Mouse (Mus musculus) liver, embryonic 16.5 days (tissue): ENCODE data around the gene Cln6. TPM values are rescaled to one million over a fixed set of nuclear protein-coding genes. Genes with fewer than 3 reads are reported as not detected.

Experiments used
- ATAC-seq: fragments of 200-750 bp; cut with Nextera tagmentation; 2 replicates; pipeline ENCODE4 v1.8.0; 2017; ENCODE audit warnings: low read depth, mild to moderate bottlenecking, moderate number of reproducible peaks, moderate library complexity
- H3K27ac ChIP-seq: fragments of 300-500 bp; sonication (generic); 2 replicates; pipeline ENCODE4 v1.5.1; 2014; ENCODE audit warnings: mild to moderate bottlenecking, low read length
- H3K27me3 ChIP-seq: fragments of 300-500 bp; sonication (generic); 2 replicates; pipeline ENCODE4 v1.6.1; 2014; ENCODE audit warnings: low read depth, low read length, mixed read lengths; ENCODE audit not compliant: control insufficient read depth, insufficient read depth
- H3K36me3 ChIP-seq: fragments of 300-500 bp; sonication (generic); 2 replicates; pipeline ENCODE4 v1.6.1; 2014; ENCODE audit warnings: mild to moderate bottlenecking; ENCODE audit not compliant: control insufficient read depth, insufficient read depth
- H3K4me1 ChIP-seq: fragments of 300-500 bp; sonication (generic); 2 replicates; pipeline ENCODE4 v1.6.1; 2014; ENCODE audit warnings: low read depth, low read length, mixed read lengths; ENCODE audit not compliant: control insufficient read depth
- H3K4me2 ChIP-seq: fragments of 300-500 bp; sonication (generic); 2 replicates; pipeline ENCODE4 v1.6.1; 2014; ENCODE audit warnings: low read depth, low read length, mixed read lengths
- H3K4me3 ChIP-seq: fragments of 300-500 bp; sonication (generic); 2 replicates; pipeline ENCODE4 v1.5.1; 2014; ENCODE audit warnings: low read depth, mild to moderate bottlenecking, low read length
- H3K9ac ChIP-seq: fragments of 300-500 bp; sonication (generic); 2 replicates; pipeline ENCODE4 v1.6.1; 2014; ENCODE audit warnings: low read depth, low read length
- H3K9me3 ChIP-seq: fragments of 300-500 bp; sonication (generic); replicated peaks from 2 replicates; pipeline ENCODE4 v1.6.1; 2016; ENCODE audit warnings: low read length; ENCODE audit not compliant: control insufficient read depth
- WGBS: fragments of 180-500 bp; shearing (Covaris S2); extraction: QIAGEN DNeasy Blood & Tissue Kit; methylation state at CpG from one replicate; pipeline ENCODE4 v1.1.7; 2014; ENCODE audit not compliant: insufficient replicate concordance; 5-methylcytosine and 5-hydroxymethylcytosine counted together
- polyA plus RNA-seq: library from polyadenylated mRNA; unstranded; fragments of >200 nt; fragmentation: Nextera tagmentation; extraction: Ambion mirVana; gene quantifications from 2 replicates; pipeline ENCODE4 v1.2.1, GENCODE M21; 2015

Cln6 gene
- polyA plus RNA-seq, 1 experiment from 2014 or later: 13.2 TPM

DNA sequence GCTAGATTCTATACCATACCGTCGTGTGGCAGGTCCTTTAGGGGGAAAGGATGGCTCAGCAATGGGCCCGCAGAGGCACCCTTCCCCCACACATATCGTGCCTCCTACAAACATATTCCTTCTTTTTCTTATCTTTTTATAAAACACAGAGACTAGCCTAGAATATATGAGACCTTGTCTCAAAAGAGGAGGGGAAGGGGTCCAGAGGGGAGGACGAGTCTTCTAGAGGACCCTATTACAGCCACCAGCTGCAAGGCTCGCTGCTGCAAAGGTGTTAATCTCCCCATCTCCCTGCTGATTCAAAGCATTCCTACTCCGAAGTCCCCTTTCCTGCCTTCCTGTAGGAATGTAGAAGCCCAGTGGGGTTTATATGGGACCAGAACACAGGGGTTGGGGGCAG, 12.1 kb upstream of the Cln6 start:
- no peak overlapping the region for H3K9ac ChIP-seq
- H3K27ac ChIP-seq: no peak overlapping the region
- H3K4me3 ChIP-seq: no peak overlapping the region
- WGBS: 37% methylated on average over 7 of the region's 7 CpGs
- no peak overlapping the region for H3K4me2 ChIP-seq
- no peaks in the 10 kb centered on the region for H3K27me3 ChIP-seq
- no peak for ATAC-seq
- H3K9me3 ChIP-seq: no peaks in the 10 kb centered on the region
- no peaks in the 10 kb centered on the region for H3K36me3 ChIP-seq
- peaks cover 21% of the 10 kb centered on the region for H3K4me1 ChIP-seq

- H3K9me3 ChIP-seq: no peaks in the 10 kb centered on the region
- peak; percentile 34 for ATAC-seq
- peak overlapping the region; percentile 72 for H3K4me2 ChIP-seq
- no peaks in the 10 kb centered on the region for H3K36me3 ChIP-seq
- no peaks in the 10 kb centered on the region for H3K27me3 ChIP-seq
- peak overlapping the region; percentile 15 for H3K9ac ChIP-seq
- peak overlapping the region; percentile 59 for H3K27ac ChIP-seq
- WGBS: 10% methylated on average over 24 of the region's 24 CpGs
- peaks cover 21% of the 10 kb centered on the region for H3K4me1 ChIP-seq
- H3K4me3 ChIP-seq: peak overlapping the region; percentile 57
Observed at GRCm38 (mm10) chr9:62827939-62828652, 10.5 kb upstream of the Cln6 start.

- under 1% methylated on average over 23 of the region's 23 CpGs for WGBS
- Histone ChIP-seq H3K4me2 (peak overlapping the region; percentile 72), H3K9ac (no peak overlapping the region), H3K4me1 (peaks cover 21% of the 10 kb centered on the region), H3K9me3 (no peaks in the 10 kb centered on the region), H3K27ac (peak overlapping the region; percentile 59), H3K36me3 (no peaks in the 10 kb centered on the region), H3K4me3 (peak overlapping the region; percentile 57), H3K27me3 (no peaks in the 10 kb centered on the region)
- peak; percentile 88 for ATAC-seq
Observed at GRCm38 (mm10) chr9:62828662-62829086, 9.9 kb upstream of the Cln6 start.

DNA sequence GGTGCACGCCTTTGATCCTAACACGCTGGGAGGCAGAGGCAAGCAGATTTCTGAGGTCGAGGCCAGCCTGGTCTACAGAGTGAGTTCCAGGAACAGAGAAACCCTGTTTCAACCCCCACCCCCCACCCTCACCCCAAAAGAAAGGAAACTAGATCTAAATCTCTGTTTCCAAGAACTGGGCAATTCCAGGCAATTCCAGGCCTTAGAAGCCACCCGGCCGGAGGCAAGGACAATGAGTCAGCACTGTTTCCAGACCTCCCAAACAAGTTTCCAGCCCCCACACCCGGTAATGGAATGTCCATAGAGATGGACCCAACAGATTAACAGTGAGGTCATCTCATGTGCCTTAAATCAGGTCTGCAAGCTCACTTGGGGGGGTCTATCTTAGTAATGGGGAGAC, 8.7 kb upstream of the Cln6 start:
- Histone ChIP-seq H3K9me3 (no peaks in the 10 kb centered on the region), H3K9ac (no peak overlapping the region), H3K27me3 (no peaks in the 10 kb centered on the region), H3K36me3 (no peaks in the 10 kb centered on the region), H3K4me3 (no peak overlapping the region), H3K4me2 (no peak overlapping the region), H3K27ac (no peak overlapping the region), H3K4me1 (peaks cover 21% of the 10 kb centered on the region)
- 59% methylated on average over 6 of the region's 6 CpGs for WGBS
- ATAC-seq: no peak

DNA sequence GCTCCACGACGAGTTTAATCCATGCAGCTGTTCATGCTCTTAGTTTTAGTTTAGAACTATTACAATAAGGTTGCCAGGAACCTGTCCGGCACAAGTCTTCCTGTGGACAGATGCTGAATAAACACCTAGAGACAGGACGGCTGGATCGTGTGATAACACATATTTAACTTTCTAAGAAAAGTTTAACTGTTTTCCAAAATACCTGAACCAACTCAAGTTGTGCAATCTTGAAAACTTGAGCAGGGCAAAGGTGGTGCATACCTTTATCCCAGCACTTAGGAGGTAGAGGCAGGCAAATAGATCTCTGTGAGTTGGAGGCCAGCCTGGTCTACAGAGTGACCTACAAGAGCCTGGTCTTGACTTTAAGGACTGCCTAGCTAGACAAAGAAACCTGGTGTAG, 3.7 kb upstream of the Cln6 start:
- no peaks in the 10 kb centered on the region for H3K27me3 ChIP-seq
- ATAC-seq: no peak
- H3K36me3 ChIP-seq: no peaks in the 10 kb centered on the region
- no peak overlapping the region for H3K4me3 ChIP-seq
- H3K9ac ChIP-seq: no peak overlapping the region
- H3K4me2 ChIP-seq: no peak overlapping the region
- no peaks in the 10 kb centered on the region for H3K9me3 ChIP-seq
- H3K27ac ChIP-seq: no peak overlapping the region
- 56% methylated on average over 5 of the region's 5 CpGs for whole genome bisulfite sequencing
- H3K4me1 ChIP-seq: peaks cover 20% of the 10 kb centered on the region

DNA sequence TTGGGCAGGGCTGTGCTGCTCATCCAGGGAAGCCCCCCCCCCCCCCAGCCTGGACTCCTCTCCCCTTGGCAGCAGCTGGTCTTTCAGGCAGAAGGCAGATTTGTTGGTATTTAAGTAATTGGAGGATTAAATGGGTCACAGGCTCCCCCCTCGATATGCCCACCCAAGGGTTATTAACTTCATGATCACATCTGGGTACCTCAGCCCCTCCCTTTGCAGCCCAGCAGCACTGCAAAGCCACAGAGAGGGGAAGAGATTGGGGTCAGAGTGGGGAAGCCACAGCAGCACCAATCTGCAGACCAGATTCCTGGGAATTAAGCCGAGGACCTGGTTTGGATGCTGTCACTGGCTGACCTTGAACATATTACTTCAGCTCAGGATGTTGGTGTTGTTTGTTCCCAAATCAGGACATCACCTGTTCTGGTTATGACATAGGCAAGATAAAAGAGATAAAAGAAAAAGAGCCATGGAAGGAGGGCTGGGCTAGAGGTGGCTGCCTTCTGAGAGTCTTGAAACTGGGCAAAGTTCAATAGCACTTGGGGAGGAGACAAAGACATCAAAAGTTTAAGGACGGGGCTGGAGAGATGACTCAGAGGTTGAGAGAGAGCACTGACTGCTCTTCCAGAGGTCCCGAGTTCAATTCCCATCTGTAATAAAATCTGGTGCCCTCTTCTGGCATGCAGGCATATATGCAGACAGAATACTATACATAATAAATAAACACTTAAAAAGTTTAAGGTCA, 2.7 kb upstream of the Cln6 start:
- Histone ChIP-seq H3K4me2 (no peak overlapping the region), H3K27me3 (no peaks in the 10 kb centered on the region), H3K4me1 (peaks cover 23% of the 10 kb centered on the region), H3K9ac (no peak overlapping the region), H3K36me3 (no peaks in the 10 kb centered on the region), H3K9me3 (no peaks in the 10 kb centered on the region), H3K4me3 (no peak overlapping the region), H3K27ac (no peak overlapping the region)
- WGBS: 43% methylated on average over 4 of the region's 4 CpGs
- no peak for ATAC-seq

DNA sequence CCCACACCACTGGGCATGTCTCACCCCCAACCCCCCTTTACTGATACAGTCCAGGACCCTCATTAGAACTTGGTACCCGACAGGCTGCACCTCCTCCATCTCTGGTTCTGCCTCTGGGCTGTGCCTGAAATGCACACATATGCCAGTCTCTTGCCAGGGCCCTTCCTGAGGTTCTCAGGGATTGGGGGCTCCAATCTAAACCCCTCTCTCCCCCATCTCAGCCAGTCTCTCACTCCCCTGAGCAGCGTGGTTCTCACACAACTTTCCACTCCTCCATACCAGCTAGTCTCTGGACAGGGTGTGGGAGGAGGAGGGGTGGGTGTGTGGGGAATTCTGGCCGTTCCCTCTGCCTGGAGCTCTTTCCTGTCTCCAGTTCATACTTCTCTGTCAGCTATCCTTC, 974 bp upstream of the Cln6 start:
- no peaks in the 10 kb centered on the region for H3K27me3 ChIP-seq
- no peaks in the 10 kb centered on the region for H3K36me3 ChIP-seq
- H3K9ac ChIP-seq: no peak overlapping the region
- H3K4me1 ChIP-seq: peaks cover 23% of the 10 kb centered on the region
- WGBS: 44% methylated on average over 3 of the region's 3 CpGs
- H3K9me3 ChIP-seq: no peaks in the 10 kb centered on the region
- peak overlapping the region; percentile 90 for H3K27ac ChIP-seq
- no peak for ATAC-seq
- peak overlapping the region; percentile 97 for H3K4me2 ChIP-seq
- peak overlapping the region; percentile 87; the same call in 1 of the 2 replicates for H3K4me3 ChIP-seq

DNA sequence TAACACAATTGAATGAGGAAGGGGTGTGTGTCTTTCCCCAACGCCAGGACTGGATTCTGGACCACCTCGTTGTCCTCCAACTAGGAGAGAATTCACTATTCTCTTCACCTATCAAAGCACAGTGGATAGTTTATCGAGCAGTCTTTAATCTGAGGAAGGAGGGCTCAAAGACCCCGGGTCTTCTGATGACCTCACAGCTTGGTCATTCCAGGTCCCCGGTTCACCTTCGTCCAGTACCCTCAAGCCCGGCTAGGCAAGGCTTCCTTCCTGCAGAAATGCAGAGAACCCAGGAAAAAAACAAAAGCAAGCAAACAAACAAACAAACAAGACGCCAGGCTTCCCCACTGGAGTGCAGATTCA, 459 bp upstream of the Cln6 start:
- no peak for ATAC-seq
- Histone ChIP-seq H3K9ac (peak overlapping the region; percentile 96), H3K4me2 (peak overlapping the region; percentile 97), H3K4me1 (peaks cover 23% of the 10 kb centered on the region), H3K36me3 (no peaks in the 10 kb centered on the region), H3K27me3 (no peaks in the 10 kb centered on the region), H3K4me3 (peak overlapping the region; percentile 87), H3K9me3 (no peaks in the 10 kb centered on the region), H3K27ac (peak overlapping the region; percentile 90)
- 6% methylated on average over 8 of the region's 8 CpGs for WGBS

GRCm38 (mm10) chr9:62839172-62839770, 686 bp downstream of the Cln6 start:
- H3K4me1 ChIP-seq: peaks cover 23% of the 10 kb centered on the region
- ATAC-seq: 0 out of 2 replicates have a peak, but pooled peaks have one; percentile 3
- H3K9me3 ChIP-seq: no peaks in the 10 kb centered on the region
- no peaks in the 10 kb centered on the region for H3K27me3 ChIP-seq
- H3K4me2 ChIP-seq: peak overlapping the region; percentile 97
- WGBS: 6% methylated on average over 14 of the region's 14 CpGs
- H3K36me3 ChIP-seq: no peaks in the 10 kb centered on the region
- H3K4me3 ChIP-seq: peak overlapping the region; percentile 87
- peak overlapping the region; percentile 90 for H3K27ac ChIP-seq
- H3K9ac ChIP-seq: peak overlapping the region; percentile 96
